Mouse (Mus musculus): ENCODE results near the gene Jmy. TPM values are rescaled to one million over a fixed set of nuclear protein-coding genes. Genes with fewer than 3 reads are reported as not detected.
"Not testable (repeated sequence)": the region's sequence is repeated elsewhere in the genome, so short reads cannot be mapped to it uniquely, and the experiment has no call there.

Gene Jmy
- total RNA-seq (2021), result 10 to 100 TPM; 41.9 to 43.9 TPM

- peak; percentile 88 to 90 for DNase-seq
- intact Hi-C loops (cut with DNase I), result loop anchor here (2.0 to 5.0 kb wide), 3 partner anchors 97 to 191 kb away; no protein-coding TSS in a partner anchor
These were observed at the start of gene Jmy for GRCm38 (mm10) chr13:93499167-93499972. Gene Jmy (minus strand): TSS chr13:93499808.

GRCm38 (mm10) chr13:93547641-93548040, 48.0 kb upstream of the Jmy start:
- no peak for DNase-seq
- intact Hi-C loops (cut with DNase I), result no loop called here

- no peak for DNase-seq
- intact Hi-C loops (cut with DNase I), result no loop called here
These were observed 46.4 kb upstream of the Jmy start for GRCm38 (mm10) chr13:93546011-93546410.

GRCm38 (mm10) chr13:93544274-93544673, 44.7 kb upstream of the Jmy start:
- DNase-seq, result no peak
- intact Hi-C loops (cut with DNase I), result no loop called here

GRCm38 (mm10) chr13:93539311-93539710, 39.7 kb upstream of the Jmy start:
- DNase-seq, result no peak
- intact Hi-C loops (cut with DNase I), result no loop called here

- no peak for DNase-seq
- intact Hi-C loops (cut with DNase I), result loop anchor here (5.0 kb wide), 1 partner anchor 78 kb away; no protein-coding TSS in a partner anchor
These were observed 19.2 kb upstream of the Jmy start for GRCm38 (mm10) chr13:93518753-93519319.

GRCm38 (mm10) chr13:93517223-93517622, 17.6 kb upstream of the Jmy start:
- intact Hi-C loops (cut with DNase I), result loop anchor here (5.0 kb wide), 1 partner anchor 80 kb away; no protein-coding TSS in a partner anchor
- DNase-seq, result no peak

- intact Hi-C loops (cut with DNase I), result no loop called here
- DNase-seq, result no peak
These were observed 14.6 kb upstream of the Jmy start for GRCm38 (mm10) chr13:93514000-93514795.

GRCm38 (mm10) chr13:93510447-93511180, 11.0 kb upstream of the Jmy start:
- intact Hi-C loops (cut with DNase I), result no loop called here
- DNase-seq, result no peak

GRCm38 (mm10) chr13:93506920-93507319, 7.3 kb upstream of the Jmy start:
- DNase-seq; intact Hi-C loops (cut with DNase I): not testable (repeated sequence)

GRCm38 (mm10) chr13:93501724-93502123, 2.1 kb upstream of the Jmy start:
- intact Hi-C loops (cut with DNase I), result loop anchor here (5.0 kb wide), 1 partner anchor 221 kb away; no protein-coding TSS in a partner anchor

GRCm38 (mm10) chr13:93499973-93500633, 495 bp upstream of the Jmy start:
- intact Hi-C loops (cut with DNase I), result loop anchor here (2.0 to 5.0 kb wide), 4 partner anchors 98 to 222 kb away; no protein-coding TSS in a partner anchor
- no peak for DNase-seq

More at GRCm38 (mm10) chr13:93501724-93502123, 2.1 kb upstream of the Jmy start:
- no peak for DNase-seq

- DNase-seq, result peak; percentile 55 to 59
- intact Hi-C loops (cut with DNase I), result loop anchor here (2.0 to 5.0 kb wide), 3 partner anchors 96 to 190 kb away; no protein-coding TSS in a partner anchor
These were observed 1.1 kb downstream of the Jmy start for GRCm38 (mm10) chr13:93498211-93499166.

- DNase-seq, result peak in 1 of 2 experiments; percentile 10
- intact Hi-C loops (cut with DNase I), result loop anchor here (5.0 kb wide), 1 partner anchor 95 kb away; no protein-coding TSS in a partner anchor
These were observed 2.6 kb downstream of the Jmy start for GRCm38 (mm10) chr13:93496977-93497376.

GRCm38 (mm10) chr13:93488510-93488909, 11.1 kb downstream of the Jmy start:
- intact Hi-C loops (cut with DNase I), result no loop called here

GRCm38 (mm10) chr13:93487734-93488133, 11.9 kb downstream of the Jmy start:
- intact Hi-C loops (cut with DNase I), result no loop called here
- DNase-seq, result no peak

More at GRCm38 (mm10) chr13:93488510-93488909, 11.1 kb downstream of the Jmy start:
- no peak for DNase-seq

- no peak for DNase-seq
- intact Hi-C loops (cut with DNase I), result no loop called here
These were observed 15.3 kb downstream of the Jmy start for GRCm38 (mm10) chr13:93484276-93484675.

GRCm38 (mm10) chr13:93481110-93481509, 18.5 kb downstream of the Jmy start:
- DNase-seq, result no peak

More at GRCm38 (mm10) chr13:93481110-93481509, 18.5 kb downstream of the Jmy start:
- intact Hi-C loops (cut with DNase I), result no loop called here

Measured in heart, postnatal 10 days (tissue).